Mouse (Mus musculus): ENCODE measurements around the gene Birc5. TPM values are rescaled to one million over a fixed set of nuclear protein-coding genes. Genes with fewer than 3 reads are reported as not detected.

Gene Birc5
- polyA plus RNA-seq, 1 experiment from 2014 or later, result 296 TPM

DNA sequence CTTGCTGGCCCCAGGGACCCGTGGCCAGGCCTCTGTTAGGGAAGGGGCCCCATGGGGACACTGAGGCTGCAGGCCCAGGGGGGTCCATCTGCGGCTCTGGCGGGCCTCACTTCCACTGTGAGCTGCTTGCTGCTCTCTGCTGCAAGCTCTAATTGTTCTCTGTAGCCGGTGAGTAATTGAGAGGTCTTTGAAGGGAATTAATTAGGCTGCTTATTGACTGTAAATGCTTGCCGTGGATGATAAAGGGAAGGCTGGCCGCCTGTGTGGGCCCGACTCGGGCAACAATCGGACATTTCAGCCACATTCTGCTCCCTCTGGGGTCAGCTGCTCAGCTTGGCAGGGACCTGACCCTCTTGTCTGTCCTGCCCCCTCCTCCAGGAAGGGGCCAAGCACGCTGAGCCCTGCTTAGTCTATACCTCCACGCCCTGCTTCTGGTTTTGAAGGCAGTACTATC is 40.9 kb downstream of the Birc5 start:
- ATAC-seq (ENCODE audit: low FRiP score) (peak; percentile 62; the same call in 1 of the 2 replicates), DNase-seq (ENCODE audit: low spot score) (peak; percentile 50)
- Histone ChIP-seq H3K9ac (ENCODE audit: low read depth, low read length) (peak overlapping the region; percentile 20; the same call in 1 of the 2 replicates), H3K36me3 (ENCODE audit: control insufficient read depth, insufficient read depth, low read length) (no peaks in the 10 kb centered on the region), H3K27ac (ENCODE audit: low read depth, low read length) (peak overlapping the region; percentile 68), H3K9me3 (ENCODE audit: control insufficient read depth, low read length) (no peaks in the 10 kb centered on the region), H3K27me3 (ENCODE audit: control insufficient read depth, insufficient read depth, low read length) (peaks cover 17% of the 10 kb centered on the region), H3K4me3 (ENCODE audit: low read depth, low read length) (no peak overlapping the region), H3K4me2 (replicated peaks; ENCODE audit: low read depth, low read length) (peak overlapping the region; percentile 45), H3K4me1 (replicated peaks; ENCODE audit: control insufficient read depth, insufficient read depth, low read length) (peaks cover 28% of the 10 kb centered on the region)
- under 1% methylated on average over 11 of the region's 11 CpGs for WGBS

DNA sequence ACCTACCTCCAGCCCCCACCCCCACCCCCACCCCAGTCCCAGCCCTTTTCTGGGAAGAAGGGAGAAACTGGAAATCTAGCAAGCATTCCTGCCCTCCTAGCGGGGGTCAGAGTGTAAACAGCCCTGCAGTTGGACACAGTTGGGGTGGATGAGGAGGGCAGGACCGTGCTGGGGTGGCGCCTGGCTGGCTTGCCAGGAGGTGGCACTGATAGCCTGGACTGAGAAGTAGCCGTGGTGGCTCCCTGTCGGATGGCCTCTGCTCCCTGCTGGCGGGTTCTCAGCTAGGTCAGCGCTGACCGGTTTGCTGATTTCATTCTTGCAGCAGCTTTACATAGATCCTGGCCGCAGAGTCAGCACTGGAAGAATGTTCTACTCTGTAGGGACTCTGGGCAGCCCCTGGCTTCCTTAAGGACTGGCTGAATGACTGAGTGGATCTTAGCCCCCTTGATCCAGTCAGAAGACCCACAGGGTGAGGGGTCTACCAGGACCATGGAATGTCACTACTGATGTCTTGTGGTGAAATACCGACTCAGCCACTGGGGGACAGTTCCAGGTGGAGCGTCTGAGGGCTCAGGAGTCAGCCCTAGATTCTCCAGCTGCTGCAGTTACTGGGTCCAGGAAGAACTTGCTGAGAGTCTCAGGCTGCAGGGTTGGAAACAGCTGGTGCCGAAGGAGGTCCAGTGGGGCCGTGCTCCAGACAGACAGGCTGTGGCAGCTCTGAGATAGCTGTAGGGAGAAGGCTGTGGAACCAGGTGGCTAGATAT is 41.6 kb downstream of the Birc5 start:
- Histone ChIP-seq H3K27ac (ENCODE audit: low read depth, low read length) (0 out of 2 replicates have a peak overlapping the region, but pooled peaks have one; percentile 68), H3K4me3 (ENCODE audit: low read depth, low read length) (no peak overlapping the region), H3K9ac (ENCODE audit: low read depth, low read length) (peak overlapping the region; percentile 42; the same call in 1 of the 2 replicates), H3K4me2 (replicated peaks; ENCODE audit: low read depth, low read length) (0 out of 2 replicates have a peak overlapping the region, but pooled peaks have one; percentile 5), H3K4me1 (replicated peaks; ENCODE audit: control insufficient read depth, insufficient read depth, low read length) (peaks cover 28% of the 10 kb centered on the region), H3K9me3 (ENCODE audit: control insufficient read depth, low read length) (no peaks in the 10 kb centered on the region), H3K36me3 (ENCODE audit: control insufficient read depth, insufficient read depth, low read length) (no peaks in the 10 kb centered on the region), H3K27me3 (ENCODE audit: control insufficient read depth, insufficient read depth, low read length) (peaks cover 17% of the 10 kb centered on the region)
- peak; percentile 20; the same call in 1 of the 2 replicates for ATAC-seq (ENCODE audit: low FRiP score)
- WGBS, result 16% methylated on average over 13 of the region's 13 CpGs
- DNase-seq (ENCODE audit: low spot score), result peak; percentile 29

DNA sequence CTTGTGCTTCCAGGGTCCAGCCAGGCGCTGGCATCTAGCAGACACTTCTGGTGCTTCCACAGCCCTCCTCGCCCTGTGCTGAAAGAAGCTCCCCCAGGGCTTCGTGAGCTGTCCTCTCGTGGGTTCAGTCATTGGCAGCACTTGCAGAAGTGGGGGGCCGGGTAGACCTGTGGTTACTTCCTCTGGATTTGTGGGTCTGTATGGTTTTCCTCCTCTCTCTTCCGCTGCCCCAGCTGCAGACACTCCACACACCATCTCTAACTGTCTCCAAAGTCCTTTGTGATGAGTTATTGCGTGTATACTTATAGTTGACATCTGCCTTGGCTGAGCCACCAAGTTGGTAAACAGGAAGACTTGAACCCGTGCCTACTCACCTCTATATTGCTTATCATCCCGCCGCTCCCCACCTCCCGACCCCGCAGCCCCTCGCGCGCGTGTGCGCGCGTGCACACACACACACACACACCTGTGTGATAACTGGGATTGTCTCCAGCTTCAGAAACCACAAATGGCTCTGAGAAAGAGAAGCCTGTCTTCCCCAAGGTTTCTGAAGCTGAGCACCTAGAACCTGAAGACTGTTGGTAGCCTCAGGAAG is 42.6 kb downstream of the Birc5 start:
- WGBS, result 91% methylated on average over 19 of the region's 19 CpGs
- Histone ChIP-seq H3K36me3 (ENCODE audit: control insufficient read depth, insufficient read depth, low read length) (no peaks in the 10 kb centered on the region), H3K4me1 (replicated peaks; ENCODE audit: control insufficient read depth, insufficient read depth, low read length) (peaks cover 28% of the 10 kb centered on the region), H3K27me3 (ENCODE audit: control insufficient read depth, insufficient read depth, low read length) (peaks cover 17% of the 10 kb centered on the region), H3K4me3 (ENCODE audit: low read depth, low read length) (no peak overlapping the region), H3K4me2 (replicated peaks; ENCODE audit: low read depth, low read length) (no peak overlapping the region), H3K9ac (ENCODE audit: low read depth, low read length) (no peak overlapping the region), H3K27ac (ENCODE audit: low read depth, low read length) (no peak overlapping the region), H3K9me3 (ENCODE audit: control insufficient read depth, low read length) (no peaks in the 10 kb centered on the region)
- no peak for DNase-seq (ENCODE audit: low spot score)
- no peak for ATAC-seq (ENCODE audit: low FRiP score)

DNA sequence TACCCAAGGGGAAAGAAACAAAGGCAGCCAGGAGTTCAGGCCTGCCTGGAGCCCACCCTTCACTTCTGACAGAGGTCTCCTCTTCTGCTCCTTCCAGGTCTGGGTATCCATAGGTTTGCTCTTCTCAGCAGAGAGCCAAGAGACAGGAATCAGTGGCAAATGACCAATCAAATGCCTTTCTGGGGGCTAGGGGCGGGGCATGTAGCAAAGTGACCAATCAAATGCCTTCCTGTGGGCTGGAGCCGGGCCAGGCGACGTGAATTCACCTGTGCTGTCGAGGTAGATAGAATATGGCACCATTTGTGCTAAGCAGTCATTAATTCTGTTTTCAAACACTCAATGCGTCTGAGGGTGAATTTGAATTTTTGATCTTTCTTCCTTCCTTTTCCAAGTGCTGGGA is 43.1 kb downstream of the Birc5 start:
- Histone ChIP-seq H3K4me1 (replicated peaks; ENCODE audit: control insufficient read depth, insufficient read depth, low read length) (peaks cover 28% of the 10 kb centered on the region), H3K27me3 (ENCODE audit: control insufficient read depth, insufficient read depth, low read length) (peaks cover 17% of the 10 kb centered on the region), H3K36me3 (ENCODE audit: control insufficient read depth, insufficient read depth, low read length) (no peaks in the 10 kb centered on the region), H3K4me3 (ENCODE audit: low read depth, low read length) (no peak overlapping the region; the same call in 1 of the 2 replicates), H3K4me2 (replicated peaks; ENCODE audit: low read depth, low read length) (no peak overlapping the region), H3K27ac (ENCODE audit: low read depth, low read length) (no peak overlapping the region), H3K9me3 (ENCODE audit: control insufficient read depth, low read length) (no peaks in the 10 kb centered on the region), H3K9ac (ENCODE audit: low read depth, low read length) (no peak overlapping the region)
- ATAC-seq (ENCODE audit: low FRiP score) (no peak), DNase-seq (ENCODE audit: low spot score) (no peak)
- WGBS, result 62% methylated on average over 6 of the region's 6 CpGs

DNA sequence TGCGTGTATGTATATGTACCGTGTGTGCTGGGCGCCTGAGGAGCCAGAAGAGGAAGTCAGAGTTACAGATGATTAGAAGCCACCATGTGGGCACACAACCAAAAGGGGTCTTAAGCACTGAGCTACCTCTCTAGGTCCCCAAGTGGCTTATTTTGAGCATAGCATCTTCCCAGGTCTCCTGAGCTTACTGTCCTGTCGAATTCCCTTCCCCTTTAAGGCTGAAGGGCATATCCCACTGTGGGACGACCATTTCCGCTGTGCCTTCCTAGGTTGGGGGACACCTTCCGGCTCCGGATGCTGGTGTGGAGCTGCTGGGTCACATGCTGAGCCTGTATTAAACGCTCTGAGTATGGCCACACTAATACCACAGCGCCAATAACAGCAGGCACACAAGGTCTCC is 45.6 kb downstream of the Birc5 start:
- no peak overlapping the region for H3K4me2 ChIP-seq (replicated peaks; ENCODE audit: low read depth, low read length)
- H3K27ac ChIP-seq (ENCODE audit: low read depth, low read length), result no peak overlapping the region
- ATAC-seq (ENCODE audit: low FRiP score) (no peak), DNase-seq (ENCODE audit: low spot score) (no peak)
- H3K4me1 ChIP-seq (replicated peaks; ENCODE audit: control insufficient read depth, insufficient read depth, low read length), result peaks cover 14% of the 10 kb centered on the region
- H3K4me3 ChIP-seq (ENCODE audit: low read depth, low read length), result no peak overlapping the region
- no peak overlapping the region for H3K9ac ChIP-seq (ENCODE audit: low read depth, low read length)
- WGBS, result 66% methylated on average over 10 of the region's 10 CpGs
- H3K9me3 ChIP-seq (ENCODE audit: control insufficient read depth, low read length), result no peaks in the 10 kb centered on the region
- H3K27me3 ChIP-seq (ENCODE audit: control insufficient read depth, insufficient read depth, low read length), result peaks cover 10% of the 10 kb centered on the region
- no peaks in the 10 kb centered on the region for H3K36me3 ChIP-seq (ENCODE audit: control insufficient read depth, insufficient read depth, low read length)

DNA sequence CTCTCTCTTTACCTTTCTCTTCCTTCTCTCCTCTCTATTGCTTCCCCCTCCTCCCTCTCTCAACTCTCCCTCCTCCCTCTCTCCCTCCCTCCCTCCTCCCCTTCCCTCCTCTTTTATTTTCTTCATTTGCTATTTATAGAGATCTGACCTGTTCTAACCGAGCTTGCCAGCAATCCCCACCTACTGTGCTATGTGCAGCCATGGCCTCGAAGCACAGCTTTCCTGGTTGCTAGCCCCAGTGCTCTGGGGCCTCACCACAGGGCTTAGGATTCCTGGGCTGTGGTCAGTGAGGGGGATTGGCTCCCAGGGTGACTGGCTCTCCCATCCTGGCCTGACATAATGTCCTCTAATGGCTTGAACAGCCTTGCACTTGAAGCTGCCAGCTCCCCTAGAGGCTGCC is 47.5 kb downstream of the Birc5 start:
- no peaks in the 10 kb centered on the region for H3K4me1 ChIP-seq (replicated peaks; ENCODE audit: control insufficient read depth, insufficient read depth, low read length)
- H3K36me3 ChIP-seq (ENCODE audit: control insufficient read depth, insufficient read depth, low read length), result no peaks in the 10 kb centered on the region
- 63% methylated on average over 2 of the region's 2 CpGs for WGBS
- ATAC-seq (ENCODE audit: low FRiP score) (no peak), DNase-seq (ENCODE audit: low spot score) (no peak)
- no peak overlapping the region for H3K4me3 ChIP-seq (ENCODE audit: low read depth, low read length)
- H3K9me3 ChIP-seq (ENCODE audit: control insufficient read depth, low read length), result no peaks in the 10 kb centered on the region
- no peak overlapping the region for H3K9ac ChIP-seq (ENCODE audit: low read depth, low read length)
- no peak overlapping the region for H3K4me2 ChIP-seq (replicated peaks; ENCODE audit: low read depth, low read length)
- H3K27ac ChIP-seq (ENCODE audit: low read depth, low read length), result no peak overlapping the region
- H3K27me3 ChIP-seq (ENCODE audit: control insufficient read depth, insufficient read depth, low read length), result peaks cover 4% of the 10 kb centered on the region; the same call in 1 of the 2 replicates

DNA sequence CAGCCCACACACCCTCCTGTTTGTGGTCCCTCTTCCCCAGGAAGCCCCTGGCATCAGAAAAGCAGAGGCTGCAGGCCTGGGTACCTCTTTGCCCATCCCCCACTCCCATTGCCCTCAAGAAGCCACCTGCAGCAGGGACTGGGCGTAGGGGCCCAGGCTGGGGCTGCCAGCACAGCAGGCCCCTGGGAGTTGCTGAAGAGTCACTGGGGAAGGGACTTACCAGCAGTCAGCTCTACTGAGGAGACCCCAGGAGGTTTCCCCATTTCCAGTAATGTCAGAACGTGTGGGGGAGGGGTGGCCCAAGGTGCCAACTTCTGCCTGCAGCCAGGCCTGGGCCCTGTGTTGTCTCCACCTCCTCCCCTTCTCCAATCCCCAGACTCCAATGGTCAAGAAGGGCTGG is 53.2 kb downstream of the Birc5 start:
- no peak overlapping the region for H3K9ac ChIP-seq (ENCODE audit: low read depth, low read length)
- H3K27ac ChIP-seq (ENCODE audit: low read depth, low read length), result no peak overlapping the region
- ATAC-seq (ENCODE audit: low FRiP score) (no peak), DNase-seq (ENCODE audit: low spot score) (no peak)
- WGBS, result 68% methylated on average over 2 of the region's 2 CpGs
- H3K4me1 ChIP-seq (replicated peaks; ENCODE audit: control insufficient read depth, insufficient read depth, low read length), result no peaks in the 10 kb centered on the region
- H3K36me3 ChIP-seq (ENCODE audit: control insufficient read depth, insufficient read depth, low read length), result no peaks in the 10 kb centered on the region
- H3K4me3 ChIP-seq (ENCODE audit: low read depth, low read length), result no peak overlapping the region
- H3K4me2 ChIP-seq (replicated peaks; ENCODE audit: low read depth, low read length), result no peak overlapping the region
- H3K9me3 ChIP-seq (ENCODE audit: control insufficient read depth, low read length), result no peaks in the 10 kb centered on the region
- H3K27me3 ChIP-seq (ENCODE audit: control insufficient read depth, insufficient read depth, low read length), result no peaks in the 10 kb centered on the region

DNA sequence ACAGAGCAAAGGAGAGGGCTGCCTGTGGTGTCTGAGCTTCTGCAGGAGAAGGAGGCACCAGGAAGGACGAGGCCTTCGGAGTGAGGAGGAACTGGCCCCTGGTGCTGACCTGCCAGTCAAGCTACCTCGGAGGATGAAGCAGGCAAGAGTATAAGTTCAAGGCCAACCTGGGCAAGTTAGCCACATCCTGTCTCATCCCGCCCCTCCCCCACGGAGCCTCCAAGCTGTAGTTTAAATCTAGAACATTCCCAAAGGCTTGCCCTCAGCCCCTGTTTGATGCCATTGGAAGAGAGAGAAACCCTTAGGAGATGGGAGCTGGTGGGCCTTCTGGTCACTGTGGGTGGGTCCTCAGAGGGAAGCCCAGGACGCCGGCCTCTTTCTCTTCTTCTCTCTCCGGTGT is 55.4 kb downstream of the Birc5 start:
- 87% methylated on average over 8 of the region's 8 CpGs for WGBS
- Histone ChIP-seq H3K9me3 (ENCODE audit: control insufficient read depth, low read length) (no peaks in the 10 kb centered on the region), H3K9ac (ENCODE audit: low read depth, low read length) (no peak overlapping the region), H3K36me3 (ENCODE audit: control insufficient read depth, insufficient read depth, low read length) (no peaks in the 10 kb centered on the region), H3K27me3 (ENCODE audit: control insufficient read depth, insufficient read depth, low read length) (no peaks in the 10 kb centered on the region), H3K4me1 (replicated peaks; ENCODE audit: control insufficient read depth, insufficient read depth, low read length) (no peaks in the 10 kb centered on the region), H3K4me2 (replicated peaks; ENCODE audit: low read depth, low read length) (no peak overlapping the region), H3K4me3 (ENCODE audit: low read depth, low read length) (no peak overlapping the region), H3K27ac (ENCODE audit: low read depth, low read length) (no peak overlapping the region)
- ATAC-seq (ENCODE audit: low FRiP score), result no peak
- no peak for DNase-seq (ENCODE audit: low spot score)
